Mouse (Mus musculus) intestine, embryonic 14.5 days (tissue): ENCODE measurements around the gene Klhl20. TPM values are rescaled to one million over a fixed set of nuclear protein-coding genes. Genes with fewer than 3 reads are reported as not detected.
A peak's percentile ranks its signal among the peaks of the same experiment; 100 is the strongest.
"Not testable (repeated sequence)": the region's sequence is repeated elsewhere in the genome, so short reads cannot be mapped to it uniquely, and the experiment has no call there.

Experiments
- ATAC-seq: fragments of 200-750 bp; cut with Nextera tagmentation; replicated peaks from 2 replicates; pipeline ENCODE4 v1.8.0; 2017; ENCODE audit warnings: low read depth, moderate number of reproducible peaks, moderate TSS enrichment, moderate library complexity; ENCODE audit not compliant: low FRiP score, low TSS enrichment
- DNase-seq: peaks from one replicate; pipeline ENCODE4 v3.0.0-alpha.2; 2018; ENCODE audit warnings: low spot score
- H3K27ac ChIP-seq: fragments of 300-500 bp; sonication (generic); 2 replicates; pipeline ENCODE4 v1.5.1; 2014; ENCODE audit warnings: low read depth, mild to moderate bottlenecking, control low read depth
- H3K27me3 ChIP-seq: fragments of 300-500 bp; sonication (generic); replicated peaks from 2 replicates; pipeline ENCODE4 v1.6.1; 2014; ENCODE audit warnings: low read length, control low read depth; ENCODE audit not compliant: control insufficient read depth, insufficient read depth
- H3K36me3 ChIP-seq: fragments of 300-500 bp; sonication (generic); 2 replicates; pipeline ENCODE4 v1.6.1; 2014; ENCODE audit warnings: low read length, control low read depth; ENCODE audit not compliant: control insufficient read depth, insufficient read depth
- H3K4me1 ChIP-seq: fragments of 300-500 bp; sonication (generic); replicated peaks from 2 replicates; pipeline ENCODE4 v1.6.1; 2014; ENCODE audit warnings: low read length, control low read depth, mixed read lengths; ENCODE audit not compliant: control insufficient read depth, insufficient read depth
- H3K4me2 ChIP-seq: fragments of 300-500 bp; sonication (generic); 2 replicates; pipeline ENCODE4 v1.6.1; 2014; ENCODE audit warnings: low read length
- H3K4me3 ChIP-seq: fragments of 300-500 bp; sonication (generic); 2 replicates; pipeline ENCODE4 v1.5.1; 2014; ENCODE audit warnings: low read depth, low read length, control low read depth, mixed read lengths
- H3K9ac ChIP-seq: fragments of 300-500 bp; sonication (generic); 2 replicates; pipeline ENCODE4 v1.6.1; 2014; ENCODE audit warnings: mild to moderate bottlenecking, low read length
- H3K9me3 ChIP-seq: fragments of 300-500 bp; sonication (generic); 2 replicates; pipeline ENCODE4 v1.6.1; 2016; ENCODE audit warnings: low read length, control low read depth; ENCODE audit not compliant: control insufficient read depth
- WGBS: fragments of 180-500 bp; shearing (Covaris S2); extraction: QIAGEN DNeasy Blood & Tissue Kit; methylation state at CpG from one replicate; pipeline ENCODE4 v1.1.7; 2014; 5-methylcytosine and 5-hydroxymethylcytosine counted together
- polyA plus RNA-seq: library from polyadenylated mRNA; unstranded; fragments of >200 nt; fragmentation: Nextera tagmentation; extraction: Ambion mirVana; gene quantifications from 2 replicates; pipeline ENCODE4 v1.2.1, GENCODE M21; 2014

The Klhl20 gene
- polyA plus RNA-seq, 1 experiment from 2014 or later = 15.0 TPM

DNA sequence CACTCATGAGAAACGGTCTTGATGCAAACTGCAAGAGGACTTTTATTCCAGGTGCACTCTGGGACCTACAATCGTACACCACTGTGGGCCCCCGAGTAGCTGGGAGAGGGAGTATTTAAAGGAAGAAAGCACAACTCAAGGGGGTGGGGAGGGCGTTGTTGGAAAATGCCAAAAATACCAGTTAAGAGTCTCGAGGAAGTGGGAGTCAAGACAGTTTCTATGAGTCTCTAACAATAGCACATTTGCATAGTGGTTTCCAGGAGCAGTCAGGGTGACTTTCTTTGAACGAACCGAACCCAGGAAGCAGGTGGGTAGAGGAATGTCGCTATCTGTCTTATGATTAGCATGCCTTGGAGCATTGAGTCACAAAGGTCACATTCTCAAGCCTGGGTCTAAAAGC lies 14.3 kb upstream of the Klhl20 start:
- not testable (repeated sequence) for H3K4me1 ChIP-seq, H3K9me3 ChIP-seq, DNase-seq, H3K27me3 ChIP-seq, H3K27ac ChIP-seq, H3K36me3 ChIP-seq, H3K9ac ChIP-seq, H3K4me2 ChIP-seq, H3K4me3 ChIP-seq, ATAC-seq
- 82% methylated on average over 8 of the region's 8 CpGs for WGBS

DNA sequence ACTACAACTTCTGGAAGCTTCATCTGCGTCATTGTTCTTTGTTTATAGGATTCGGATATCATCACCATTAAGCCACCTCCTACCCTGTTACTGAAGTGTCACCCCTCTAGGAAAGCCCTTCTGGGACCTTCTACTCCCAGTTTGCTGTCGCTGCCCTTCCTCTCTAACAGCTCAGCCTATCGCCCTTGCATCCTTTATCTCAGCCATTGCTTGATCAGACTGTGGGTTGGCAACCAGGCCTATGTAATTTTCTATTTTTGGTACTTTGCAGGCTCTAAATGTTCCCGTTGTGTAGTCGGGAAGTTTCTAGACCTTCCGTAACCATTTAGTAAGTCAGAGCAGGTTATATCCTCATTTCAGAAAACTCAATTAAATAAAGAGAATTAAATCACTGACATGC lies 11.9 kb upstream of the Klhl20 start:
- Histone ChIP-seq H3K9me3 (no peaks in the 10 kb centered on the region), H3K36me3 (no peaks in the 10 kb centered on the region), H3K4me1 (no peaks in the 10 kb centered on the region; the same call in 1 of the 2 replicates), H3K4me3 (no peak overlapping the region), H3K27ac (no peak overlapping the region), H3K9ac (no peak overlapping the region), H3K4me2 (peak overlapping the region; percentile 58; the same call in 1 of the 2 replicates), H3K27me3 (no peaks in the 10 kb centered on the region)
- WGBS = 88% methylated on average over 7 of the region's 7 CpGs
- DNase-seq (no peak), ATAC-seq (no peak)

DNA sequence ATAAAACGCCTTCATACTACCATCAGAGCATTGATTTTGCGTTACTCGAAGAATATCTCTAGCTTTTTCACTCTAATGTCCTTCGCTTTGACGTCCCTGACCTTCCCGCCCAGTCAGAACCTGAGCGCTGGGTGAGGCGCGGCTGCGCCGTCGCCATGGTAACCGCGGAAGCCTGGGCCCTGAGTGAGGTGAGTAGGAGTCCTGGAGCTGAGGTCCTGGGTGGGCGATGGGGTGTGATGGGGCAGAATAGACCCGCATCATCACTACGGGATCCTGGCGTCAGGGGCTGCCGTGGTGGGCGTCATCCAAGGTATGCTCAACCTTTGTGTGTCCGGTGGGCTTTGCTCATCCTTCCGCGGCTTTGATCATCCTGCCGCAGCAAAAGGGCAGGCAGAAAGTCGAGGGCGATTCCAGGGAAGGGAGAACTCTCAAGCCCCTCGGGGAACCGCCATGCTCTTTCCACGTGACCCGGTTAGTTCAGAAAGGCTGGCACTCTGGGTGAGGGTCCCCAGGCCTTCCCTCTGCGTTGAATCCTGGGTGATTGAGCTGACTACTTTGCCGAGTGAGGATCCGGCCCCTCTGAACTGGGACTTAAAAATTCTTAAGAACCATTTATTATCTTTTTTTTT lies 11.3 kb upstream of the Klhl20 start, which contains the start of gene Ankrd45:
Gene Ankrd45 (plus strand): TSS at position 161 of the 629 bp plus-strand sequence.
- WGBS = 7% methylated on average over 33 of the region's 33 CpGs
- H3K27ac ChIP-seq = no peak within 1 kb of the TSS
- peak; percentile 89 for ATAC-seq
- H3K4me3 ChIP-seq = peak within 1 kb of the TSS; percentile 26
- no peaks in the 10 kb centered on the region for H3K36me3 ChIP-seq
- peak within 1 kb of the TSS; percentile 58 for H3K4me2 ChIP-seq
- peak; percentile 76 for DNase-seq
- no peaks in the 10 kb centered on the region for H3K9me3 ChIP-seq
- no peaks in the 10 kb centered on the region for H3K27me3 ChIP-seq
- peak within 1 kb of the TSS; percentile 35; the same call in 1 of the 2 replicates for H3K9ac ChIP-seq
- no peaks in the 10 kb centered on the region; the same call in 1 of the 2 replicates for H3K4me1 ChIP-seq

DNA sequence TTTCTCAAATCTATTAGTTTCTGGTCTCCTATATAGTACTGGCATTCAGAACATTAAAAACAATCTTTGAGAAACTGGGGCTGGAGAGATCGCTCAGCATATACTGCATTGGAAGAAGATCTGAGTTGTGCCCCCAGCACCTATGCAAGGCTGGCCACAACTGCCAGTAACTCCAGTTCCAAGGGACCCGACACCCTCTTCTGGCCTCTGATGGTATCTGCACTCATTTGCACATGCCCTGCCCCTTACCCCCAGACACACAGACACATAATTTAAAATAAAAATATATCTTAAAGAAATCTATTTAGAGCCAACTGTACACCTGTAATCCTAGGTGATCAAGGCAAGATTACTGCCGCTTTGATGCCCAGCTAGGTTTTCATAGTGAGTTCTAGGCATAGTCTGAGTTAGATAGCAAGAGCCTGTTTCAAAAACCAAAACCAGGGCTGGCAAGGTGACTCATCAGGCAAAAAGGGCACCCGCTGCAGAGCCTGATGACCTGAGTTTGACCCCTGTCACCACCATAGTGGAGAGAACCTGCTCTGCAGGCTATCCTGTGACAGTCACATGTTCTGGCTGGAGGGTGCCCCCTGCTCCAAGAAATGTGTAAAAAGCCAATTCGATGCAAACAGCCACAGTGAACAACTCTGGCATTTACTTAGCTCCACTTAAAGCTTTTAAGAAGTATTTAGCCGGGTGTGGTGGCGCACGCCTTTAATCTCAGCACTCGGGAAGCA lies 8.9 kb upstream of the Klhl20 start:
- H3K4me2 ChIP-seq = no peak overlapping the region
- no peak for DNase-seq
- H3K4me3 ChIP-seq = no peak overlapping the region
- no peaks in the 10 kb centered on the region for H3K36me3 ChIP-seq
- no peaks in the 10 kb centered on the region for H3K27me3 ChIP-seq
- no peak overlapping the region for H3K9ac ChIP-seq
- no peaks in the 10 kb centered on the region; the same call in 1 of the 2 replicates for H3K4me1 ChIP-seq
- 78% methylated on average over 9 of the region's 9 CpGs for WGBS
- H3K27ac ChIP-seq = no peak overlapping the region
- ATAC-seq = no peak
- no peaks in the 10 kb centered on the region for H3K9me3 ChIP-seq

GRCm38 (mm10) chr1:161139496-161139895 lies 8.2 kb upstream of the Klhl20 start:
- H3K4me1 ChIP-seq = no peaks in the 10 kb centered on the region; the same call in 1 of the 2 replicates
- no peak overlapping the region for H3K27ac ChIP-seq
- DNase-seq (no peak), ATAC-seq (no peak)
- no peaks in the 10 kb centered on the region for H3K36me3 ChIP-seq
- no peak overlapping the region for H3K4me2 ChIP-seq
- 77% methylated on average over 2 of the region's 2 CpGs for WGBS
- H3K9ac ChIP-seq = no peak overlapping the region
- no peaks in the 10 kb centered on the region for H3K9me3 ChIP-seq
- no peaks in the 10 kb centered on the region for H3K27me3 ChIP-seq
- no peak overlapping the region for H3K4me3 ChIP-seq

- Histone ChIP-seq H3K27me3 (no peaks in the 10 kb centered on the region), H3K4me2 (no peak overlapping the region), H3K4me1 (peaks cover 7% of the 10 kb centered on the region), H3K9ac (no peak overlapping the region), H3K9me3 (no peaks in the 10 kb centered on the region), H3K27ac (no peak overlapping the region), H3K36me3 (peaks cover 9% of the 10 kb centered on the region; the same call in 1 of the 2 replicates), H3K4me3 (no peak overlapping the region)
- ATAC-seq (no peak), DNase-seq (no peak)
- 85% methylated on average over 1 of the region's 1 CpGs for WGBS
Measured at GRCm38 (mm10) chr1:161126461-161126860, 4.8 kb downstream of the Klhl20 start.

GRCm38 (mm10) chr1:161122661-161123418 lies 8.5 kb downstream of the Klhl20 start:
- H3K4me1 ChIP-seq = no peaks in the 10 kb centered on the region
- ATAC-seq = no peak
- 88% methylated on average over 10 of the region's 10 CpGs for WGBS
- no peak overlapping the region for H3K9ac ChIP-seq
- H3K36me3 ChIP-seq = peaks cover 9% of the 10 kb centered on the region; the same call in 1 of the 2 replicates
- no peaks in the 10 kb centered on the region for H3K27me3 ChIP-seq
- DNase-seq = no peak
- H3K4me2 ChIP-seq = no peak overlapping the region
- H3K9me3 ChIP-seq = no peaks in the 10 kb centered on the region
- no peak overlapping the region for H3K4me3 ChIP-seq
- H3K27ac ChIP-seq = no peak overlapping the region

DNA sequence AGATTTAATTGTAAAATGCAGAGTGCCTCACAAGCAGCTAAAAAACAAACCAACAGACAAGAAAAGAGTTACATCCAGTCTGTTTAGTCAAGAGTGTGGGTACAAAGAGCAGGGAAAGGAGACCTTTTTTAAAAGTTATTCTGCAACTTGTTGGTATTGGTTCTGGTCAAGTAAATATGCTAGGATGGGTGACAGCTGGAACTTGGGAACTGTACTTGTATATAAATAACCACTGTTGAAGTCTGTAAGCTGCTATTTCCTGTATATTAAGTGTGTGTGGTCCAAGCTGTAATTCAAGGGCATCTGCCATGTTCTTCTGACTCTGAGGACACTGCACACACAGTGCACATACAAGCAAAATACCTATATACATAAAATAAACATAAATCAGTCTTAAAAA lies 16.7 kb downstream of the Klhl20 start:
- H3K27me3 ChIP-seq = no peaks in the 10 kb centered on the region
- no peak overlapping the region for H3K9ac ChIP-seq
- H3K4me2 ChIP-seq = no peak overlapping the region
- ATAC-seq (no peak), DNase-seq (no peak)
- H3K9me3 ChIP-seq = no peaks in the 10 kb centered on the region
- H3K4me1 ChIP-seq = 0 out of 2 replicates have a peak, but pooled peaks cover 4% of the 10 kb centered on the region
- no peaks in the 10 kb centered on the region; the same call in 1 of the 2 replicates for H3K36me3 ChIP-seq
- H3K4me3 ChIP-seq = no peak overlapping the region
- peak overlapping the region; percentile 51 for H3K27ac ChIP-seq
